Mouse (Mus musculus) lung, embryonic 16.5 days (tissue): ENCODE measurements around the gene Myg1. TPM values are rescaled to one million over a fixed set of nuclear protein-coding genes. Genes with fewer than 3 reads are reported as not detected.

Source experiments
- polyA plus RNA-seq: library from polyadenylated mRNA; unstranded; fragments of >200 nt; fragmentation: Nextera tagmentation; extraction: Ambion mirVana; gene quantifications from 2 replicates; pipeline ENCODE4 v1.2.1, GENCODE M21; 2015

Myg1 gene
- polyA plus RNA-seq, 1 experiment from 2014 or later, result 98.3 TPM

Other genes with a start within 250 kb of the Myg1 start
- 68.5 and 72.8 TPM in 2 replicates for gene Tns2, start 231.3 kb upstream of the Myg1 start, polyA plus RNA-seq
- gene Spryd3, start 195.5 kb upstream of the Myg1 start, polyA plus RNA-seq, result 21.2 and 22.7 TPM in 2 replicates
- 25.8 and 34.5 TPM in 2 replicates for gene Igfbp6, start 187.3 kb upstream of the Myg1 start, polyA plus RNA-seq
- gene Soat2, start 181.2 kb upstream of the Myg1 start, polyA plus RNA-seq, result 0.30 and 0.50 TPM in 2 replicates
- gene Zfp740, start 128.5 kb upstream of the Myg1 start, polyA plus RNA-seq, result 64.0 and 67.0 TPM in 2 replicates
- 69.5 and 70.6 TPM in 2 replicates for gene Csad, start 127.0 kb upstream of the Myg1 start, polyA plus RNA-seq
- gene Itgb7, start 99.8 kb upstream of the Myg1 start, polyA plus RNA-seq, result 3.0 and 3.9 TPM in 2 replicates
- 46.7 and 46.9 TPM in 2 replicates for gene Rarg, start 74.2 kb upstream of the Myg1 start, polyA plus RNA-seq
- 0.34 and 0.57 TPM in 2 replicates for gene Gm9918, start 61.1 kb upstream of the Myg1 start, polyA plus RNA-seq
- 58.3 and 61.1 TPM in 2 replicates for gene Mfsd5, start 52.3 kb upstream of the Myg1 start, polyA plus RNA-seq
- 27.3 and 30.6 TPM in 2 replicates for gene Espl1, start 35.4 kb upstream of the Myg1 start, polyA plus RNA-seq
- gene Pfdn5, start 5.6 kb upstream of the Myg1 start, polyA plus RNA-seq, result 390 and 403 TPM in 2 replicates
- gene Aaas, start 19.1 kb downstream of the Myg1 start, polyA plus RNA-seq, result 73.5 and 80.3 TPM in 2 replicates
- gene Sp7, start 35.5 kb downstream of the Myg1 start, polyA plus RNA-seq, result 0.25 and 1.6 TPM in 2 replicates
- 10.8 and 11.2 TPM in 2 replicates for gene Sp1, start 74.4 kb downstream of the Myg1 start, polyA plus RNA-seq
- gene Amhr2, start 113.7 kb downstream of the Myg1 start, polyA plus RNA-seq, result 1.5 TPM in 2 replicates
- 89.8 and 91.7 TPM in 2 replicates for gene Prr13, start 127.3 kb downstream of the Myg1 start, polyA plus RNA-seq
- 199 and 204 TPM in 2 replicates for gene Pcbp2, start 138.8 kb downstream of the Myg1 start, polyA plus RNA-seq
- gene Gm10337, start 172.0 kb downstream of the Myg1 start, polyA plus RNA-seq, result not detected in 2 replicates
- 12.5 and 13.2 TPM in 2 replicates for gene Map3k12, start 185.4 kb downstream of the Myg1 start, polyA plus RNA-seq
- gene Tarbp2, start 186.5 kb downstream of the Myg1 start, polyA plus RNA-seq, result 73.4 and 77.0 TPM in 2 replicates
- 4.4 and 4.5 TPM in 2 replicates for gene Npff, start 193.2 kb downstream of the Myg1 start, polyA plus RNA-seq